Mouse (Mus musculus) cerebellum, postnatal 25 days (tissue): Measurements from ENCODE around the gene Olfr1302.

Experiments
- DNase-seq, 2 experiments: peaks; one replicate each; pipeline ENCODE4 v3.0.0; 2021; ENCODE audit warnings: mixed read lengths in 2 of 2

The Olfr1302 gene

GRCm38 (mm10) chr2:111777129-111777528 is at the start of gene Olfr1302:
Olfr1302 (plus strand) TSS chr2:111777429.
- DNase-seq, result no peak

GRCm38 (mm10) chr2:111750706-111751105 is 26.5 kb upstream of the Olfr1302 start, which contains the start of gene Olfr1301:
Olfr1301 (plus strand) TSS chr2:111751006.
- no peak for DNase-seq

DNA sequence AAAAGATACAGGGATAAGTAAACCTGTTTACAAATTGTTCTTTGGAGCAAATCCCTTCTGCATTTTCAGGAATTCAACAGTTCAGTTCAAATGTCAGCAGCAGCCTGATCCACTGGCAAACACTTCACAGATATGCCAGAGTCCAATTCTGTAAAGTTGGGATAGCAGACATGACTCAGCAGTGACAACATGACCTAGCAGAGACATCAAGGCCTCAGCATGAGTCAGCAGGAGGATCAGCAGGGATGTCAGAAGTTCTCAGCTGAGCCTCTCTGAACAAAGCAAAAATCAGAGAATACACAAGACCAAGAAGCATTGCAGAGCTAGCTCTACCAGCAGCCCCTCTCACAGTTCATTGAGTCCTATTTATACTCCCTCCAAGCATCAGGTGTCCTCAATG is 35.7 kb downstream of the Olfr1302 start:
- DNase-seq, result no peak

DNA sequence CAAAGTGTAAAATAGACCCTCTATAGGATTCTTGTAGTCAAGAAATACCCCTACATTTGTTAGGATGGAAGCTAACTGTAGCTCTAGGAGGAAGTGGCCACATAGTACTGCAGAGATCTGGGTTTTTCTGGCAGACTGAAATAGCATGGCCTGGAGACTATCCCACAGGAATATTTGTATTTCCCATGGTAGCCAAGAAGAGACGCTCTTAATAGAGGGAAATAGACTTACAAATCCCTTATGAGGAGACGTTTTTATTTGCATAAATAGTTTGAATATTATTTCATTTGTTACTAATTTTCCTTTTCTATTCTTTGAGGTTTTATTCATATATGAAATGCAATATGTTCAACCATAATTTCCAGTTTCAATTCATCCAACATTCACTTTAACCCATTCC is 43.0 kb downstream of the Olfr1302 start, which contains the start of gene Olfr1303:
Gene Olfr1303 (minus strand): TSS at position 101 of the 400 bp plus-strand sequence.
- no peak for DNase-seq
